Mouse (Mus musculus): ENCODE measurements around the gene Rgs7bp. TPM values are rescaled to one million over a fixed set of nuclear protein-coding genes. Genes with fewer than 3 reads are reported as not detected.
A peak's percentile ranks its signal among the peaks of the same experiment; 100 is the strongest.
"Not testable (repeated sequence)": the region's sequence is repeated elsewhere in the genome, so short reads cannot be mapped to it uniquely, and the experiment has no call there.

The Rgs7bp gene
- total RNA-seq, 1 experiment from 2014 or later = 2.5 TPM

GRCm38 (mm10) chr13:104960951-104961715 is 93.6 kb downstream of the Rgs7bp start:
- no peak for ATAC-seq (replicated peaks in 1 of 2; ENCODE audit: insufficient read depth in 1 of 2, low FRiP score in 2 of 2, low TSS enrichment in 1 of 2, low read depth in 1 of 2, poor library complexity in 2 of 2, severe bottlenecking in 2 of 2)

- ATAC-seq (replicated peaks in 1 of 2; ENCODE audit: insufficient read depth in 1 of 2, low FRiP score in 2 of 2, low TSS enrichment in 1 of 2, low read depth in 1 of 2, poor library complexity in 2 of 2, severe bottlenecking in 2 of 2) = no peak
Observed at GRCm38 (mm10) chr13:104960206-104960928, 94.4 kb downstream of the Rgs7bp start.

GRCm38 (mm10) chr13:104959733-104960132 is 95.0 kb downstream of the Rgs7bp start:
- no peak for ATAC-seq (replicated peaks in 1 of 2; ENCODE audit: insufficient read depth in 1 of 2, low FRiP score in 2 of 2, low TSS enrichment in 1 of 2, low read depth in 1 of 2, poor library complexity in 2 of 2, severe bottlenecking in 2 of 2)

GRCm38 (mm10) chr13:104947958-104948357 is 106.8 kb downstream of the Rgs7bp start:
- peak; percentile 86 to 89 for ATAC-seq (replicated peaks in 1 of 2; ENCODE audit: insufficient read depth in 1 of 2, low FRiP score in 2 of 2, low TSS enrichment in 1 of 2, low read depth in 1 of 2, poor library complexity in 2 of 2, severe bottlenecking in 2 of 2)

GRCm38 (mm10) chr13:104940483-104940882 is 114.2 kb downstream of the Rgs7bp start:
- no peak for ATAC-seq (replicated peaks in 1 of 2; ENCODE audit: insufficient read depth in 1 of 2, low FRiP score in 2 of 2, low TSS enrichment in 1 of 2, low read depth in 1 of 2, poor library complexity in 2 of 2, severe bottlenecking in 2 of 2)

GRCm38 (mm10) chr13:104939856-104940255 is 114.9 kb downstream of the Rgs7bp start:
- peak; percentile 53 to 69; a peak in 3 of 4 replicates for ATAC-seq (replicated peaks in 1 of 2; ENCODE audit: insufficient read depth in 1 of 2, low FRiP score in 2 of 2, low TSS enrichment in 1 of 2, low read depth in 1 of 2, poor library complexity in 2 of 2, severe bottlenecking in 2 of 2)

- ATAC-seq (replicated peaks in 1 of 2; ENCODE audit: insufficient read depth in 1 of 2, low FRiP score in 2 of 2, low TSS enrichment in 1 of 2, low read depth in 1 of 2, poor library complexity in 2 of 2, severe bottlenecking in 2 of 2) = 0 out of 4 replicates have a peak, but pooled peaks have one; percentile 23 to 27
Observed at GRCm38 (mm10) chr13:104938966-104939593, 115.7 kb downstream of the Rgs7bp start.

GRCm38 (mm10) chr13:104937759-104938158 is 117.0 kb downstream of the Rgs7bp start:
- ATAC-seq (replicated peaks in 1 of 2; ENCODE audit: insufficient read depth in 1 of 2, low FRiP score in 2 of 2, low TSS enrichment in 1 of 2, low read depth in 1 of 2, poor library complexity in 2 of 2, severe bottlenecking in 2 of 2) = peak in 1 of 2 experiments; percentile 12; a peak in 2 of 4 replicates

- ATAC-seq (replicated peaks in 1 of 2; ENCODE audit: insufficient read depth in 1 of 2, low FRiP score in 2 of 2, low TSS enrichment in 1 of 2, low read depth in 1 of 2, poor library complexity in 2 of 2, severe bottlenecking in 2 of 2) = no peak
Observed at GRCm38 (mm10) chr13:104936586-104936985, 118.1 kb downstream of the Rgs7bp start.

- ATAC-seq (replicated peaks in 1 of 2; ENCODE audit: insufficient read depth in 1 of 2, low FRiP score in 2 of 2, low TSS enrichment in 1 of 2, low read depth in 1 of 2, poor library complexity in 2 of 2, severe bottlenecking in 2 of 2) = peak; percentile 56 to 71; a peak in 3 of 4 replicates
Observed at GRCm38 (mm10) chr13:104931635-104932532, 122.8 kb downstream of the Rgs7bp start.

- ATAC-seq (replicated peaks in 1 of 2; ENCODE audit: insufficient read depth in 1 of 2, low FRiP score in 2 of 2, low TSS enrichment in 1 of 2, low read depth in 1 of 2, poor library complexity in 2 of 2, severe bottlenecking in 2 of 2) = no peak
Observed at GRCm38 (mm10) chr13:104930814-104931213, 123.9 kb downstream of the Rgs7bp start.

GRCm38 (mm10) chr13:104918663-104919062 is 136.1 kb downstream of the Rgs7bp start:
- ATAC-seq (replicated peaks in 1 of 2; ENCODE audit: insufficient read depth in 1 of 2, low FRiP score in 2 of 2, low TSS enrichment in 1 of 2, low read depth in 1 of 2, poor library complexity in 2 of 2, severe bottlenecking in 2 of 2) = no peak

- not testable (repeated sequence) for ATAC-seq (replicated peaks in 1 of 2; ENCODE audit: insufficient read depth in 1 of 2, low FRiP score in 2 of 2, low TSS enrichment in 1 of 2, low read depth in 1 of 2, poor library complexity in 2 of 2, severe bottlenecking in 2 of 2)
Observed at GRCm38 (mm10) chr13:104916771-104917170, 138.0 kb downstream of the Rgs7bp start.

- no peak for ATAC-seq (replicated peaks in 1 of 2; ENCODE audit: insufficient read depth in 1 of 2, low FRiP score in 2 of 2, low TSS enrichment in 1 of 2, low read depth in 1 of 2, poor library complexity in 2 of 2, severe bottlenecking in 2 of 2)
Observed at GRCm38 (mm10) chr13:104916106-104916505, 138.6 kb downstream of the Rgs7bp start.

GRCm38 (mm10) chr13:104914288-104914895 is 140.3 kb downstream of the Rgs7bp start:
- no peak for ATAC-seq (replicated peaks in 1 of 2; ENCODE audit: insufficient read depth in 1 of 2, low FRiP score in 2 of 2, low TSS enrichment in 1 of 2, low read depth in 1 of 2, poor library complexity in 2 of 2, severe bottlenecking in 2 of 2)

GRCm38 (mm10) chr13:104911626-104912025 is 143.1 kb downstream of the Rgs7bp start:
- ATAC-seq (replicated peaks in 1 of 2; ENCODE audit: insufficient read depth in 1 of 2, low FRiP score in 2 of 2, low TSS enrichment in 1 of 2, low read depth in 1 of 2, poor library complexity in 2 of 2, severe bottlenecking in 2 of 2) = not testable (repeated sequence)

- not testable (repeated sequence) for ATAC-seq (replicated peaks in 1 of 2; ENCODE audit: insufficient read depth in 1 of 2, low FRiP score in 2 of 2, low TSS enrichment in 1 of 2, low read depth in 1 of 2, poor library complexity in 2 of 2, severe bottlenecking in 2 of 2)
Observed at GRCm38 (mm10) chr13:104911006-104911405, 143.7 kb downstream of the Rgs7bp start.

Measured in hematopoietic stem cell, adult 5-6 weeks (primary cell).